Mouse (Mus musculus): Measurements from ENCODE around the gene Npepl1. TPM values are rescaled to one million over a fixed set of nuclear protein-coding genes. Genes with fewer than 3 reads are reported as not detected.

Gene Npepl1
- polyA plus RNA-seq, 1 experiment from 2014 or later, result 15.2 TPM

GRCm38 (mm10) chr2:174095086-174095485 is 15.1 kb upstream of the Npepl1 start:
- no peak for ATAC-seq
- Histone ChIP-seq H3K4me3 (ENCODE audit: low read length) (no peak overlapping the region), H3K9ac (ENCODE audit: low read depth, low read length) (no peak overlapping the region), H3K27ac (ENCODE audit: low read depth, low read length) (no peak overlapping the region), H3K9me3 (ENCODE audit: control insufficient read depth, low read length) (no peaks in the 10 kb centered on the region), H3K36me3 (ENCODE audit: control insufficient read depth, insufficient read depth, low read length) (peaks cover 3% of the 10 kb centered on the region; the same call in 1 of the 2 replicates), H3K4me1 (ENCODE audit: control insufficient read depth, insufficient read depth, low read depth, low read length) (no peaks in the 10 kb centered on the region), H3K27me3 (replicated peaks; ENCODE audit: control insufficient read depth, insufficient read depth, low read length) (no peaks in the 10 kb centered on the region), H3K4me2 (ENCODE audit: low read length) (no peak overlapping the region)
- 94% methylated on average over 3 of the region's 3 CpGs for WGBS

GRCm38 (mm10) chr2:174102399-174102798 is 7.8 kb upstream of the Npepl1 start:
- no peak for ATAC-seq
- Histone ChIP-seq H3K27ac (ENCODE audit: low read depth, low read length) (no peak overlapping the region), H3K4me3 (ENCODE audit: low read length) (no peak overlapping the region), H3K9me3 (ENCODE audit: control insufficient read depth, low read length) (no peaks in the 10 kb centered on the region), H3K4me2 (ENCODE audit: low read length) (no peak overlapping the region), H3K9ac (ENCODE audit: low read depth, low read length) (no peak overlapping the region), H3K4me1 (ENCODE audit: control insufficient read depth, insufficient read depth, low read depth, low read length) (no peaks in the 10 kb centered on the region), H3K36me3 (ENCODE audit: control insufficient read depth, insufficient read depth, low read length) (no peaks in the 10 kb centered on the region), H3K27me3 (replicated peaks; ENCODE audit: control insufficient read depth, insufficient read depth, low read length) (no peaks in the 10 kb centered on the region)
- 65% methylated on average over 7 of the region's 7 CpGs for WGBS

- 93% methylated on average over 4 of the region's 4 CpGs for WGBS
Measured at GRCm38 (mm10) chr2:174103527-174103926, 6.6 kb upstream of the Npepl1 start.

DNA sequence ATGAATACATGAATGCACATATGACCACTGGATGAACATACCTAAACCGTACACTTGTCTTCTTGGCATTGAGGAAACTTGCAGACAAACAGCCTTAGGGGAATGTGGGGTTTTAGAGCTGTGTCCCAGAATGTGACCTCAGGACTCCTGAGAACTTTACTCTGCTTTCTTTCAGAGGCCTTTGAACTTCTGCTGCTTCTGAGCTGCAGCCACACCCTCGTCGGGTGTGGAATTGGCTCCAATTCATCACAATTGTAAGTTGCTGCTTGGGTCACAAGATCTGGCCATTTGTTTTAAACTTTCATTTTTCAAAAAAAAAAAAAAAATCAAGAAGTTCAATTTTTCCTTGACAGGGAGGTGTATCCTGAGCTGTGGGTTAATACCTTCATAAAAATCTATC is 2.8 kb upstream of the Npepl1 start:
- H3K9me3 ChIP-seq (ENCODE audit: control insufficient read depth, low read length), result no peaks in the 10 kb centered on the region
- no peaks in the 10 kb centered on the region for H3K27me3 ChIP-seq (replicated peaks; ENCODE audit: control insufficient read depth, insufficient read depth, low read length)
- 84% methylated on average over 3 of the region's 3 CpGs for WGBS
- no peaks in the 10 kb centered on the region for H3K36me3 ChIP-seq (ENCODE audit: control insufficient read depth, insufficient read depth, low read length)
- H3K4me3 ChIP-seq (ENCODE audit: low read length), result no peak overlapping the region
- ATAC-seq, result no peak
- peaks cover 6% of the 10 kb centered on the region; the same call in 1 of the 2 replicates for H3K4me1 ChIP-seq (ENCODE audit: control insufficient read depth, insufficient read depth, low read depth, low read length)
- no peak overlapping the region for H3K4me2 ChIP-seq (ENCODE audit: low read length)
- H3K9ac ChIP-seq (ENCODE audit: low read depth, low read length), result no peak overlapping the region
- H3K27ac ChIP-seq (ENCODE audit: low read depth, low read length), result no peak overlapping the region

More at GRCm38 (mm10) chr2:174103527-174103926, 6.6 kb upstream of the Npepl1 start:
- Histone ChIP-seq H3K9me3 (ENCODE audit: control insufficient read depth, low read length) (no peaks in the 10 kb centered on the region), H3K4me1 (ENCODE audit: control insufficient read depth, insufficient read depth, low read depth, low read length) (no peaks in the 10 kb centered on the region), H3K36me3 (ENCODE audit: control insufficient read depth, insufficient read depth, low read length) (no peaks in the 10 kb centered on the region), H3K27ac (ENCODE audit: low read depth, low read length) (no peak overlapping the region), H3K9ac (ENCODE audit: low read depth, low read length) (no peak overlapping the region), H3K27me3 (replicated peaks; ENCODE audit: control insufficient read depth, insufficient read depth, low read length) (no peaks in the 10 kb centered on the region), H3K4me3 (ENCODE audit: low read length) (no peak overlapping the region), H3K4me2 (ENCODE audit: low read length) (no peak overlapping the region)
- ATAC-seq, result no peak

- Histone ChIP-seq H3K27ac (ENCODE audit: low read depth, low read length) (peak overlapping the region; percentile 41), H3K9me3 (ENCODE audit: control insufficient read depth, low read length) (no peaks in the 10 kb centered on the region), H3K4me2 (ENCODE audit: low read length) (peak overlapping the region; percentile 60), H3K27me3 (replicated peaks; ENCODE audit: control insufficient read depth, insufficient read depth, low read length) (no peaks in the 10 kb centered on the region), H3K4me3 (ENCODE audit: low read length) (peak overlapping the region; percentile 47), H3K4me1 (ENCODE audit: control insufficient read depth, insufficient read depth, low read depth, low read length) (peaks cover 6% of the 10 kb centered on the region; the same call in 1 of the 2 replicates), H3K36me3 (ENCODE audit: control insufficient read depth, insufficient read depth, low read length) (no peaks in the 10 kb centered on the region), H3K9ac (ENCODE audit: low read depth, low read length) (peak overlapping the region; percentile 74)
- ATAC-seq, result peak; percentile 43
- 52% methylated on average over 33 of the region's 33 CpGs for WGBS
Measured at GRCm38 (mm10) chr2:174110783-174111549, 817 bp downstream of the Npepl1 start.

GRCm38 (mm10) chr2:174112931-174113330 is 2.8 kb downstream of the Npepl1 start:
- no peak overlapping the region for H3K4me3 ChIP-seq (ENCODE audit: low read length)
- no peak overlapping the region for H3K27ac ChIP-seq (ENCODE audit: low read depth, low read length)
- no peaks in the 10 kb centered on the region for H3K9me3 ChIP-seq (ENCODE audit: control insufficient read depth, low read length)
- peaks cover 6% of the 10 kb centered on the region; the same call in 1 of the 2 replicates for H3K4me1 ChIP-seq (ENCODE audit: control insufficient read depth, insufficient read depth, low read depth, low read length)
- ATAC-seq, result no peak
- H3K9ac ChIP-seq (ENCODE audit: low read depth, low read length), result peak overlapping the region; percentile 4; the same call in 1 of the 2 replicates
- H3K27me3 ChIP-seq (replicated peaks; ENCODE audit: control insufficient read depth, insufficient read depth, low read length), result no peaks in the 10 kb centered on the region
- H3K36me3 ChIP-seq (ENCODE audit: control insufficient read depth, insufficient read depth, low read length), result no peaks in the 10 kb centered on the region
- no peak overlapping the region for H3K4me2 ChIP-seq (ENCODE audit: low read length)
- WGBS, result 85% methylated on average over 18 of the region's 18 CpGs

DNA sequence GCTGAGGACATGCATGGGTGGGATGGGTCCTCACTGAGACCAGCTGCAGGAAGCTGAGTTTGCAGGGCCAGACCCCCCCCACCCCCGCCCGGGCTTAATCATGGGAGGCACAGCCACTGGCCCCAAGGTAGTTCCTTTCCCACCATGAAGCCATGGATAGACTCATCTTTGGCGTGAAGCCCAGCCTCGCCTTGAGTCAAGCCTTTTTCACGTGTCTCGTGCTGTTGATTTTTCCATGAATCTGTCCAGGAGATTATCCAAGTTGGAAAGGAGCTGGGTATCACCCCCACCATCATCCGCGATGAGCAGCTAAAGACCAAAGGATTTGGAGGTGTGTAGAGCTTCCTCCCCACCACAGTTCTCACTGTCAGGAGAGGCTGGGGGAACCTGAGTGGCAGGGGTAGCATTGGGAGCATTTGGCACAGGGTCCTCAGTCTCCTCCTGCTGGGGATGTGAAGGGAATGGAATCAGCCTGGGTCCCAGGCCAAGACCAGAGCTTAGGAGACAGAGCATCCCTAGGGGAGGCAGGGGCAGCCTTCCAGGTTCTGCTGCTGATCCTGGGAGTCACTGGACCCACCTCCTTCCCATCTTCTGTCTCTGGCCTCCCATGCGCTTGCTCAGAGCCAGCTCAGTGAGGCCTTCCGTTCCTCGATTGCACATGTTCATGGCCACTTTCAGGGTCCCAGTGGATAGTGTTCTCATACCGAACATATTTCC is 4.2 kb downstream of the Npepl1 start:
- H3K4me2 ChIP-seq (ENCODE audit: low read length), result no peak overlapping the region
- no peaks in the 10 kb centered on the region for H3K36me3 ChIP-seq (ENCODE audit: control insufficient read depth, insufficient read depth, low read length)
- H3K4me3 ChIP-seq (ENCODE audit: low read length), result no peak overlapping the region
- no peak for ATAC-seq
- no peak overlapping the region for H3K9ac ChIP-seq (ENCODE audit: low read depth, low read length)
- 83% methylated on average over 12 of the region's 12 CpGs for WGBS
- no peaks in the 10 kb centered on the region for H3K9me3 ChIP-seq (ENCODE audit: control insufficient read depth, low read length)
- no peaks in the 10 kb centered on the region for H3K27me3 ChIP-seq (replicated peaks; ENCODE audit: control insufficient read depth, insufficient read depth, low read length)
- no peak overlapping the region for H3K27ac ChIP-seq (ENCODE audit: low read depth, low read length)
- peaks cover 6% of the 10 kb centered on the region; the same call in 1 of the 2 replicates for H3K4me1 ChIP-seq (ENCODE audit: control insufficient read depth, insufficient read depth, low read depth, low read length)

GRCm38 (mm10) chr2:174116929-174117328 is 6.8 kb downstream of the Npepl1 start:
- 60% methylated on average over 16 of the region's 16 CpGs for WGBS
- H3K4me1 ChIP-seq (ENCODE audit: control insufficient read depth, insufficient read depth, low read depth, low read length), result no peaks in the 10 kb centered on the region
- no peak overlapping the region for H3K9ac ChIP-seq (ENCODE audit: low read depth, low read length)
- H3K27ac ChIP-seq (ENCODE audit: low read depth, low read length), result no peak overlapping the region
- no peak overlapping the region for H3K4me2 ChIP-seq (ENCODE audit: low read length)
- H3K27me3 ChIP-seq (replicated peaks; ENCODE audit: control insufficient read depth, insufficient read depth, low read length), result no peaks in the 10 kb centered on the region
- H3K4me3 ChIP-seq (ENCODE audit: low read length), result no peak overlapping the region
- ATAC-seq, result no peak
- H3K36me3 ChIP-seq (ENCODE audit: control insufficient read depth, insufficient read depth, low read length), result no peaks in the 10 kb centered on the region
- H3K9me3 ChIP-seq (ENCODE audit: control insufficient read depth, low read length), result no peaks in the 10 kb centered on the region

- no peaks in the 10 kb centered on the region for H3K9me3 ChIP-seq (ENCODE audit: control insufficient read depth, low read length)
- H3K4me3 ChIP-seq (ENCODE audit: low read length), result no peak overlapping the region
- H3K4me2 ChIP-seq (ENCODE audit: low read length), result no peak overlapping the region
- H3K27me3 ChIP-seq (replicated peaks; ENCODE audit: control insufficient read depth, insufficient read depth, low read length), result no peaks in the 10 kb centered on the region
- H3K4me1 ChIP-seq (ENCODE audit: control insufficient read depth, insufficient read depth, low read depth, low read length), result no peaks in the 10 kb centered on the region
- no peak overlapping the region for H3K27ac ChIP-seq (ENCODE audit: low read depth, low read length)
- no peaks in the 10 kb centered on the region for H3K36me3 ChIP-seq (ENCODE audit: control insufficient read depth, insufficient read depth, low read length)
- 39% methylated on average over 11 of the region's 11 CpGs for WGBS
- H3K9ac ChIP-seq (ENCODE audit: low read depth, low read length), result no peak overlapping the region
- ATAC-seq, result peak; percentile 72
Measured at GRCm38 (mm10) chr2:174118141-174118540, 8.0 kb downstream of the Npepl1 start.

Measured in hindbrain, embryonic 16.5 days (tissue).